Mouse (Mus musculus) cortical plate, adult 2 months (tissue): ENCODE data around the gene Alppl2.

Experiments used
- CTCF ChIP-seq: fragments of 200-500 bp; IDR thresholded peaks from 2 replicates; pipeline ENCODE4 v1.5.1; 2011; ENCODE audit warnings: mild to moderate bottlenecking, control low read depth, low read length; ENCODE audit not compliant: insufficient read depth; ENCODE audit errors: extremely low read depth
- POLR2A ChIP-seq: fragments of 200-500 bp; IDR thresholded peaks from 2 replicates; pipeline ENCODE4 v1.6.1; 2011; ENCODE audit warnings: mild to moderate bottlenecking, low read length, control low read depth; ENCODE audit not compliant: insufficient read depth; ENCODE audit errors: extremely low read depth

DNA sequence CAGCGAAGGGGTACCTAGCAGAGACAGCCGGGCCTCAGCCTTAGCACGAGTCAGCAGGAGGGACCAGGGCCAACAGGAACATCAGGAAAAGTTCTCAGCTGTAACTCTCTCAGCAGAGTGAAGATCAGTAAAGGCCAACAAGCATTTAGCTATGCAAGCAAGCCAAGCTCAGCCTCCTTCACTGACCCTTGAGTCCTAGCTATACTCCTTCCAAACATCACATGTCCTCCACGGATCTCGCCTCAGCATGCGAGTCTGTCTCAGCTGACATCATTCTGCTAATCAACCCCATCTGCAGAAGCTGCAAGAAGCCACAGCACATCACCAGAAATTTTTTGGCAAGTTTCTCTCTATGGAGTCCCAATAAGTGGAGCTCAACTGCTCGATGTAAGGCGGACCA is 16.0 kb downstream of the Alppl2 start:
- TF ChIP-seq CTCF (no peak), POLR2A (no peak)
